Mouse (Mus musculus) megakaryocyte progenitor cell, adult 5-6 weeks (primary cell): ENCODE measurements at regions not wholly inside any gene's neighbourhood (a gene's known extent, or its start where the extent isn't known, plus 50 kb on each side); places are given as distances from the start of the nearest gene placed in this dataset.

ENCODE experiments used
- ATAC-seq: replicated peaks from 2 replicates; pipeline ENCODE4 v1.8.0; 2016; ENCODE audit warnings: mild to moderate bottlenecking, moderate TSS enrichment, inconsistent platforms; ENCODE audit not compliant: poor library complexity

GRCm38 (mm10) chr7:145105831-145106493 is 102.0 kb downstream of the 1810010D01Rik start:
- ATAC-seq: no peak

GRCm38 (mm10) chr7:145102692-145103091 is 105.2 kb downstream of the 1810010D01Rik start:
- ATAC-seq: no peak

- no peak for ATAC-seq
Measured at GRCm38 (mm10) chr7:145102216-145102615, 105.7 kb downstream of the 1810010D01Rik start.

GRCm38 (mm10) chr7:145098335-145098734 is 109.6 kb downstream of the 1810010D01Rik start:
- ATAC-seq: peak; percentile 70

- ATAC-seq: no peak
Measured at GRCm38 (mm10) chr7:145094134-145094526, 113.8 kb downstream of the 1810010D01Rik start.

- ATAC-seq: no peak
Measured at GRCm38 (mm10) chr7:145093417-145094133, 114.3 kb downstream of the 1810010D01Rik start.

- no peak for ATAC-seq
Measured at GRCm38 (mm10) chr7:145092392-145093176, 115.3 kb downstream of the 1810010D01Rik start.

GRCm38 (mm10) chr7:145090849-145091248 is 117.1 kb downstream of the 1810010D01Rik start:
- ATAC-seq: no peak

- peak; percentile 58 for ATAC-seq
Measured at GRCm38 (mm10) chr7:145089315-145089721, 118.6 kb downstream of the 1810010D01Rik start.

- ATAC-seq: peak; percentile 67
Measured at GRCm38 (mm10) chr7:145088655-145089054, 119.3 kb downstream of the 1810010D01Rik start.

GRCm38 (mm10) chr7:145087790-145088189 is 120.1 kb downstream of the 1810010D01Rik start:
- ATAC-seq: no peak

GRCm38 (mm10) chr7:145082917-145083752 is 124.8 kb downstream of the 1810010D01Rik start:
- no peak for ATAC-seq

GRCm38 (mm10) chr7:145071996-145072790 is 132.5 kb upstream of the Ccnd1 start:
- ATAC-seq: no peak

- no peak for ATAC-seq
Measured at GRCm38 (mm10) chr7:145071533-145071932, 131.8 kb upstream of the Ccnd1 start.

GRCm38 (mm10) chr7:145067366-145067765 is 127.6 kb upstream of the Ccnd1 start:
- ATAC-seq: no peak

GRCm38 (mm10) chr7:145056320-145056719 is 116.6 kb upstream of the Ccnd1 start:
- ATAC-seq: no peak

- ATAC-seq: no peak
Measured at GRCm38 (mm10) chr7:145051616-145052015, 111.9 kb upstream of the Ccnd1 start.

- peak; percentile 64 for ATAC-seq
Measured at GRCm38 (mm10) chr7:145050729-145051128, 111.0 kb upstream of the Ccnd1 start.

- ATAC-seq: no peak
Measured at GRCm38 (mm10) chr7:145048481-145048877, 108.8 kb upstream of the Ccnd1 start.
